Mouse (Mus musculus) bone marrow macrophage, adult 2 months (primary cell): ENCODE data around the gene Foxn3. TPM values are rescaled to one million over a fixed set of nuclear protein-coding genes. Genes with fewer than 3 reads are reported as not detected.

ENCODE experiments used
- H3K27ac ChIP-seq: 2 replicates; pipeline ENCODE4 v1.5.1; 2012; ENCODE audit warnings: low read depth, low read length; ENCODE audit not compliant: insufficient read depth
- H3K4me1 ChIP-seq: 2 replicates; pipeline ENCODE4 v1.6.1; 2012; ENCODE audit warnings: low read length; ENCODE audit not compliant: control insufficient read depth, insufficient read depth
- H3K4me3 ChIP-seq: 2 replicates; pipeline ENCODE4 v1.5.1; 2012; ENCODE audit warnings: mild to moderate bottlenecking, low read length, moderate library complexity; ENCODE audit not compliant: insufficient read depth
- CTCF ChIP-seq: IDR thresholded peaks from 2 replicates; pipeline ENCODE4 v1.5.1; 2012; ENCODE audit warnings: low read depth, mild to moderate bottlenecking, low read length, moderate library complexity
- POLR2A ChIP-seq: IDR thresholded peaks from 2 replicates; pipeline ENCODE4 v1.6.1; 2012; ENCODE audit warnings: mild to moderate bottlenecking, low read depth, low read length, borderline replicate concordance
- polyA plus RNA-seq: library from polyadenylated mRNA; stranded (reverse); fragments of >200 nt; gene quantifications from 2 replicates; pipeline ENCODE4 v1.2.4, GENCODE M21; 2012; ENCODE audit not compliant: missing spikeins, insufficient read depth, insufficient read length

The Foxn3 gene
- polyA plus RNA-seq, 1 experiment, result 27.7 TPM

DNA sequence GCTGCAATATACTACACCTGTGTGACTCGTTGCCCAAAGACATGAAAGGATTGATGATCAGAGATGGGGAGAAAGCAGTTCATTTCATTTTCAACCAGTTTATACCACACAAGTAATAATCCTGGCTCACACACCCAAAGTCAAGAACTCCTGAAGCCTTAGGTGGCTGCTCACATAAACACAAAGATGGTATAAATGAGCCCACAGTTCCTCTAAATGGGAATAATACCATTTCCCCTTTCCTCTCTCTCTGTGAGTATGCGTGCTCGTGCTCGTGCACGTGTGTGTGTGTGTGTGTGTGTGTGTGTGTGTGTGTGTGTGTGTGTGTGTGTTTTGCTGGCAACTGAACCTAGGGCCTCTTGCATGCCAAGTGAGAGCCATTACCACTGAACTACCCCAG, 51.7 kb downstream of the Foxn3 start:
- H3K4me3 ChIP-seq, result no peak overlapping the region
- TF ChIP-seq CTCF (no peak), POLR2A (no peak)
- H3K4me1 ChIP-seq, result 0 out of 2 replicates have a peak, but pooled peaks cover 2% of the 10 kb centered on the region
- H3K27ac ChIP-seq, result no peak overlapping the region

DNA sequence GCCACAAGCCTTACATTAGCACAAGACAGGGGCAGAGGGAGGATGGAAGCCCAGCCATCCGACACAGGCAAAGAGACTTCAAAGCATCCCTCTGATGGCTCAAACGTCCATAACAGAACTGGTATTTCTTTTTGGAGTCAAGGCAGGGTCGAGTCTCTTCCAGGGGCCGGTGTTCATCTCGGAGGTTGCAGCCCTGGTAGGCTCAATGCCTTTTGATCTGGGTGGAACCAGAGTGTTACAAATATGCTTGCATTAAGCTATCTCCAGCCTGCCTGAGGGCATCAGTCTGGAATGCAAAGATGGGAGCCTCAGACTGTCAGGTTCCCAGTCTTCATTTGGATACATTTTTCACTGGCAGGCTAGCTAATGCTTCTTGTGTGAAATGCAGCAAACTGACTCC, 52.6 kb downstream of the Foxn3 start:
- Histone ChIP-seq H3K27ac (no peak overlapping the region), H3K4me1 (0 out of 2 replicates have a peak, but pooled peaks cover 2% of the 10 kb centered on the region), H3K4me3 (no peak overlapping the region)
- no peak for TF ChIP-seq POLR2A
- no peak for TF ChIP-seq CTCF

DNA sequence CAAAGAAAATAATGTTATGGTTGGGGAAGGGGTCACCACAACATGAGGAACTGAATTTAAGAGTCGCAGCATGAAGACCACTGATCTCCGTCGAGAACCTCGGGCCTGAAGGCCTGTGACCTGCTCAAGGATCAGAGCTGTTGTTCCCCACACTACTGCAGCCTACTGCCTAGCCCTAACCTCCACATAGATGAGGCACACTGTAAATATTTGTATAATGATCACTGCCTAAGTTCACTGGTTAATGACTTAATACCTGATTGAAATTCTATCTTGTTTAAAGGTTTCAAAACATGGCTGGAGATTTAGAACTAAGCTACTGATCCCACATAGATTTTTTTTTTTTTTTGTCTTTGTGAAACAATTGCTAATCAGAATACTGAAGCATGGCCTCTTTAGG, 61.2 kb downstream of the Foxn3 start:
- TF ChIP-seq CTCF (no peak), POLR2A (no peak)
- H3K4me3 ChIP-seq, result no peak overlapping the region

DNA sequence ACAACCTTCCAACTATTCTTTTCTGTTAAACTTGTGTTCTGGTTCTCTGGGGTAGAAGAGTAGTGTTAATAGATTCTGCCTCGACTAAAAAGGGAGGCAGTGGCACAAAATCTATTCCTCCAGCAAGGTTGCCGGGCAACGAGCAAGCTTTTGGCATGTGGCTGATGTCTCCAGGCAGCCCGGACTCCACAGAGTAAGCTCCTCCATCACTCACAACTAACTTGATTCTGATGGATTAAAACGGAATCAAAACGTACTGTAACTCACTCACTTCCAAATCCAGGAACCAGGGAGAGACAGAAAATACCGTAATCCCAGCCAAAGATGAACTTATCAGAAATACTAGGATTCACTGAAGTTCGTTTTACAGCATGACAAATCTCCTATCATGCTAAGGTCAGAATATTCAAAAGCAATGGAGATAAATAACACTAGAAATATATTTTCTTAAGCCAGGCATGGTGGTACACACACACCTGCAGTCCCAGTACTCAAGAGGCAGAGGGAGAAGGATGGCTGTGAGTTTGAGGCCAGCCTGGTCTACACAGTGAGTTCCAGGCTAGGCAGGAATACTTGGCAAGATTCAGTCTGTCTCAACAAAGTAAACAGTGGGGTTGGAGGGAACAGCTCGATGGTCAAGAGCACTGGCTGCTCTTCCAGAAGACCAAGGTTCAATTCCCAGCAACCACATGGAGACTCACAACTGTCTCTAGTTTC, 64.2 kb downstream of the Foxn3 start:
- Histone ChIP-seq H3K4me1 (peaks cover 5% of the 10 kb centered on the region), H3K27ac (no peak overlapping the region), H3K4me3 (no peak overlapping the region)
- no peak for TF ChIP-seq POLR2A

More for the DNA sequence above, 61.2 kb downstream of the Foxn3 start:
- no peak overlapping the region for H3K27ac ChIP-seq
- peaks cover under 1% of the 10 kb centered on the region for H3K4me1 ChIP-seq

DNA sequence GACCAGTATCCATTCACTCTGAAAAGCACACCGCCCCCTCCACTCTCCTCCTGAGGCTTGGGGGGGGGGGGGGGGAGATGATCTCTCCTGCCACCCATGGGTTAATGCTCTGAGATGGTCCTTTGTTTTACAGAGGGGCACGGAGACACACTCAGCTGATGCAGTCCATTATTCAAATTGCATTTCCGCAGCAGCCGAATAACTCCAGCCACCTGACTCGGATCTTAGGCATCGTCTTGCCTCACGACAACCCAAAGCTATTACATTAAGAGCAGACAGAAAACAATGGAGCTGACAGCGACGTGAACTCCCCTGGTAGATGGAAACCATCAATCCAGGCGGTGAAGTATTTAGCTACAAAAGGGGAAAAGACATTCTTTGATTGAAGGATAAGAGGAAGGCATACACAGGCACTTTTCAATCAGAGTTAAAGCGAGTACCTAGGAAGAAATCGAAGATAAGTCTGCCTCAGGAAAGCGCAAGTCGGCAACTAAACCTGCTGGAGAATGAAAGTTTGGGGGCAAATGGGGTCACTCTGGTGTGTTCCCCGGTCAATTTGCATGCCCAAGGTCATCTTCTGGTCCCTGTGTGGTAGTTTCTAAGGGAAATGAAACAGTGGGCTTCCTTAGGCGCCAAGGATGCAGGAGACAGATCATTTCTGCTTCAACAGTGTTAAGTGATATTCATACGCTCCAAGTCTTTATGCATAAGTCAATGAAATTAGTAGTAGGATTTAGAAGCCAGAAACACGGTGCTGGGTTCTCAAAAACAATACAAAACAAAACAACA, 65.0 kb downstream of the Foxn3 start:
- Histone ChIP-seq H3K27ac (no peak overlapping the region), H3K4me1 (peaks cover 5% of the 10 kb centered on the region), H3K4me3 (no peak overlapping the region)
- TF ChIP-seq CTCF (no peak), POLR2A (no peak)

DNA sequence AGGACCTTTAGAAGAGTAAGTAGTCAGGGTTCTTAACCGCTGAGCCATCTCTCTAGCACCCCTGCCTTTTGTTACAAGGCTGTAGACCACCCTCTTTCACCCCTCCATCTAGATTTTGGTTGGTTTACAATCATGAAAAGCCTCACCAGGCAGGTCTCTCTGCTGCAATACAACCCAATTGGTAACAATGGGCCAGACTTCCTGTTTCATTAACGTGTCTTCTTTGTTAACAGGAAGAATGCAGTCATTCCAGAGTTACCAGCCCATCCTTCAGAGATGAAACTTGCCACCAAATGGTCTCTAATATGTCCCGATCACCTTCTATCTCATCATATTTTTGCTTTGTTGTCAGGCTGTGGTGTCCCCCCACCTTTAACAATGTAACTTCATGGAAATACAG, 66.4 kb downstream of the Foxn3 start:
- H3K4me3 ChIP-seq, result no peak overlapping the region
- H3K27ac ChIP-seq, result no peak overlapping the region
- TF ChIP-seq POLR2A, result no peak
- no peak for TF ChIP-seq CTCF
- H3K4me1 ChIP-seq, result peaks cover 5% of the 10 kb centered on the region

DNA sequence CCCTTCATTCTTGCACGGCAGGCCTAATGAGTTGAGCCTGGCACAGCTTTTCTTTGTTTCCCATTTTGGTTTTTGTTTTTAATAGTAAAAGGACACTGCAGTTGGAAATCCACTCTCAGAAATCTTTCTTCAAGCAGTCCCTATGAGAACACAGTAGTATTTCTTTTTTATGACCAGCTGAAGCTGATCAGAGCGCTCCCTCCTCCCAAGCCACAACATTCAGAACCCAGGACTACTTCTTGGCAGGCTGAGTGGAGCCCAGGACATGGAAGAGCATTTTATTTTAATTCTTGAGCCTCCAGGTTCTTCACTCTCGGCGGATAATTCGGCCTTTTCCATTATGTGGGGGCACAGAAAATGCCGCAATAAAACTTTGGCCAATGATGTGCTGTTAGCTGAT, 73.2 kb downstream of the Foxn3 start:
- H3K27ac ChIP-seq, result no peak overlapping the region
- TF ChIP-seq POLR2A (no peak), CTCF (no peak)
- no peak overlapping the region for H3K4me3 ChIP-seq
- peaks cover 8% of the 10 kb centered on the region; the same call in 1 of the 2 replicates for H3K4me1 ChIP-seq

DNA sequence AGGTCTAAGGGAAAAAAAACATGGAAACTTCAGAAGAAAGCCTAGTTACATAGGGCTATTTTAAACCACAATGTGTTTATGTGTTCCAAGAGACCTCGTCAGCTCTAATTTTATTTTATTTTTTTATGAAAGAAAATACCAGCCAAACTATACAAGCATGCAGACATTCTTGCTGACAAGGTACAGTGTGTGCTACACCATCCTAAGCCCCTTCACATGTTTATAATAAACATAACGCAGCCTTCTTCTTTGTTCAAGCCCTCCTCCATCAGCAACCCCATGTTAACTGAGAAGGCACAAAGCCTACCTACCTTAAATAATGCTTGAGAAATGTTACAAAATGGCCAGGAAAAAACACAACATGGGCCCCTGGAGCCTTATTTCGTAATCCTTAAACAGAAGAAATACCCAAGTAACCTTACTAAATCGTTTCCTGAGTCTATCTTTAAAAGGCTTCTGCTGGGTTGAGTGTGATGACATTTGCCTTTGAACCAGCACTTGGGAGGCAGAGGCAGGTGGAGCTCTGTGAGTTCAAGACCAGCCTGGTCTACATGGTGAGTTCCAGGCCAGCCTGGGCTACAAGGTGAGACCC, 74.3 kb downstream of the Foxn3 start:
- TF ChIP-seq CTCF (no peak), POLR2A (no peak)
- Histone ChIP-seq H3K4me3 (no peak overlapping the region), H3K4me1 (peaks cover 8% of the 10 kb centered on the region; the same call in 1 of the 2 replicates), H3K27ac (no peak overlapping the region)

DNA sequence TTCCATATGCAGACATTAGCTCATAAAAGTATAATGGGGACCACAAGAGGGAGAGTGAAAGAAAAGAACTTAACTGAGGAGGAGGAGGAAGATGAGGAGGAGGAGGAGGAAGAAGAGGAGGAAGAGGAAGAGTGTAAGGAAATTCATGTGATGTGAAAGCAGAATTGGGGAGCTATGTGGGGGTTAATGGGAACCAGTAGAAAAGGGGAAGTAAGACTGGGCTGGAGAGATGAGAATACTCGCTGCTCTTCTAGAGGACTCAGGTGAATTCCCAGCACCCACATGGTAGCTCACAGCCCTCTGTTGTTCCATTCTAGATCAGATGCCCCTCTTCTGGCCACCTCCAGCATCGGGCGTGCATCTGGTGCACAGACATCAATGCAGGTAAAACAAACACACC, 83.0 kb downstream of the Foxn3 start:
- Histone ChIP-seq H3K27ac (no peak overlapping the region), H3K4me1 (peaks cover 12% of the 10 kb centered on the region), H3K4me3 (no peak overlapping the region)
- TF ChIP-seq POLR2A, result no peak
- TF ChIP-seq CTCF, result no peak

DNA sequence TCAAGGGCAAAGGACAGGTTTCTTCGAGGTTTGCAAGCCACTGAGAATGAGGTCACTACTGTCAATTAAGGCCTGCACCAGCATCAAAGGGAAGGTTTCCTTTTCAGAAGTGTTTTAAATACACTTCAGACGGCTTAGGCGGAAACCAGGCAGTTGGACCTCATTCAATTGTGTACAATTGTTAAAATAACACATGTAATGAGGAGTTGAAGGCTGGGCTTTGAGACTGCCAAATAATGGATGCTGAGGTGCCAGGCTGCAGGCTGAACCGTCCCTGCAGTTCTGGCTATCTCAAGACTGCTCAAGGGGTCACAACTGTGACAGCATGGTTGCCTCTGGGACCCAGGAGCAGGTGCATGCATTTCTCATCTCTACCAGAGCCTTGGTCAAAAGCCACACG, 89.2 kb downstream of the Foxn3 start:
- H3K4me3 ChIP-seq, result no peak overlapping the region
- TF ChIP-seq CTCF, result no peak
- TF ChIP-seq POLR2A, result no peak
- no peak overlapping the region for H3K27ac ChIP-seq
- peaks cover 6% of the 10 kb centered on the region for H3K4me1 ChIP-seq
